8 mouse cellular contexts compared by ENCODE assay signal in the genomic region with DNA sequence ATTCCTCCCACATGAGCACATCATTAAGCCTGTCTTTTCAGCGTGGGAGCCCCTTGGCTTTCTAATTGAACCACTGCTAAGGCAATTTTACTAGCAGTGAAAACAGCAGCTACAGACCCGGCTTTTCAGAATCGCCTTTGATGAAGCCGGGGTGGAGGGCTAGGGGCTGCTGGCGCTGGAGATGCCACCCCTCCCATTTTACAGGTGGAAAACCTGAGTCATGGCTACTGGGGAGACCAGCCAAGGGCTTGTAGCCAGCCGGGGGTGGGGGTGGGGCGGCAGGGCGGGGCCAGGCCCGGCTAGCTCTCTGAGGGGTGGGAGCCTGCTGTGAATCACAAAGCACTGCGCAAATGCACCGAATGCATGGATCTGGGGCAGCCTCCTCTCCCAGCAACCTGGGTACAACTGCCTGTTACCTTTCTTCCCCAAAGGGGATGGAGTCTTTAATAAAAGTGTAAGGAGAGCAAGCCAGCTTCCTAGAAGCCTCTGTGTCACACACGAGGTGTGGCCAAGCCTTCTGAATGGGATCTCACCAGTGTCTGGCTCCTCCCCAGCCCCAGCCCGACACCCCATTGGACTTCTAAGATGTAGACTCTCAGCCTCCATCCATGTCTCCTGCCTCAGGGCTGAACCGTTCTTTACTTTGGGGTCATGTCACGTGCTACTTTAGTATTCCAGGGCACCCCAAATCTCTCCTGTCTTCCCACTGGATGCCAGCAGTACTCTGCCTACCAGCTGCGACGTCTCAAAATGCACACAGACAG.
DNase-seq lines count a peak whose midpoint lies in the region; ATAC-seq lines count a peak whose summit lies in the region.

No protein-coding gene starts in this region.

- H3K27ac ChIP-seq in heart, embryonic 13.5 days (replicated peaks): peak overlapping the region; percentile 90
- H3K27ac ChIP-seq in hindbrain, embryonic 15.5 days (replicated peaks): peak overlapping the region; percentile 21
- peak overlapping the region; percentile 9; the same call in 1 of the 2 replicates for H3K27ac ChIP-seq in midbrain, embryonic 15.5 days

- 0 out of 2 replicates have a peak, but pooled peaks cover 6% of the 10 kb centered on the region for H3K9me3 ChIP-seq in heart, embryonic 13.5 days
- no peaks in the 10 kb centered on the region for H3K9me3 ChIP-seq in hindbrain, embryonic 15.5 days
- H3K9me3 ChIP-seq in midbrain, embryonic 15.5 days: no peaks in the 10 kb centered on the region

- H3K4me2 ChIP-seq in heart, embryonic 13.5 days: peak overlapping the region; percentile 67
- H3K4me2 ChIP-seq in hindbrain, embryonic 15.5 days: peak overlapping the region; percentile 54
- peak overlapping the region; percentile 48 for H3K4me2 ChIP-seq in midbrain, embryonic 15.5 days

- peak overlapping the region; percentile 32 for H3K4me3 ChIP-seq in heart, embryonic 13.5 days
- H3K4me3 ChIP-seq in hindbrain, embryonic 15.5 days: peak overlapping the region; percentile 16
- H3K4me3 ChIP-seq in midbrain, embryonic 15.5 days: peak overlapping the region; percentile 21

- WGBS in heart, embryonic 13.5 days: 15% methylated on average over 17 of the region's 17 CpGs
- WGBS in hindbrain, embryonic 15.5 days: 10% methylated on average over 17 of the region's 17 CpGs
- WGBS in midbrain, embryonic 15.5 days: 7% methylated on average over 17 of the region's 17 CpGs

- peaks cover 51% of the 10 kb centered on the region for H3K4me1 ChIP-seq in heart, embryonic 13.5 days
- H3K4me1 ChIP-seq in hindbrain, embryonic 15.5 days (replicated peaks): peaks cover 19% of the 10 kb centered on the region
- peaks cover 12% of the 10 kb centered on the region for H3K4me1 ChIP-seq in midbrain, embryonic 15.5 days

- intact Hi-C loops in heart, postnatal 36 days (cut with DNase I): loop anchor here (2.0 kb wide), 1 partner anchor 79 kb away; no protein-coding TSS in a partner anchor

- DNase-seq in heart, postnatal 36 days: no peak
- DNase-seq in ZHBTc4 (ENCODE audit: low read depth, low spot score): peak; percentile 90
- no peak for DNase-seq in urinary bladder, adult 18-20 months (ENCODE audit: low spot score in 2 of 2)
- no peak for DNase-seq in thymus, postnatal 25 days
- DNase-seq in gastrocnemius, postnatal 4 days (ENCODE audit: low spot score in 2 of 2): no peak

- no peak for ATAC-seq in heart, embryonic 13.5 days (ENCODE audit: extremely low read depth, insufficient number of reproducible peaks, low FRiP score, low TSS enrichment)
- ATAC-seq in hindbrain, embryonic 15.5 days (ENCODE audit: low FRiP score, low read depth): peak; percentile 7; the same call in 1 of the 2 replicates
- ATAC-seq in midbrain, embryonic 15.5 days (replicated peaks): peak; percentile 44

- peak overlapping the region; percentile 71 for H3K9ac ChIP-seq in heart, embryonic 13.5 days
- H3K9ac ChIP-seq in hindbrain, embryonic 15.5 days: peak overlapping the region; percentile 12; the same call in 1 of the 2 replicates
- no peak overlapping the region for H3K9ac ChIP-seq in midbrain, embryonic 15.5 days

- peaks cover 32% of the 10 kb centered on the region for H3K36me3 ChIP-seq in heart, embryonic 13.5 days
- no peaks in the 10 kb centered on the region for H3K36me3 ChIP-seq in hindbrain, embryonic 15.5 days
- no peaks in the 10 kb centered on the region for H3K36me3 ChIP-seq in midbrain, embryonic 15.5 days (replicated peaks)

- peaks cover 9% of the 10 kb centered on the region; the same call in 1 of the 2 replicates for H3K27me3 ChIP-seq in heart, embryonic 13.5 days (replicated peaks)
- no peaks in the 10 kb centered on the region for H3K27me3 ChIP-seq in hindbrain, embryonic 15.5 days
- H3K27me3 ChIP-seq in midbrain, embryonic 15.5 days (replicated peaks): 0 out of 2 replicates have a peak, but pooled peaks cover 5% of the 10 kb centered on the region

Comparison
In these comparisons a context has a peak if more than half of its experiments do, and no peak if none do; other contexts are left out.
1. H3K27ac ChIP-seq: peak in every context shown above with its lines; median percentile 90 in heart, embryonic 13.5 days; 21 in hindbrain, embryonic 15.5 days; 9 in midbrain, embryonic 15.5 days.